Mouse (Mus musculus) spleen, adult 2 months (tissue): ENCODE results near the gene Col27a1. TPM values are rescaled to one million over a fixed set of nuclear protein-coding genes. Genes with fewer than 3 reads are reported as not detected.
A peak's percentile ranks its signal among the peaks of the same experiment; 100 is the strongest.

Experiments
- DNase-seq, 2 experiments: peaks; one replicate each; pipeline versions ENCODE4 v3.0.0 to v3.0.0-alpha.2; 2012 to 2021; ENCODE audit warnings: low spot score in 2 of 2, low read depth in 1 of 2
- H3K27ac ChIP-seq: fragments of 200-500 bp; 2 replicates; pipeline ENCODE4 v1.5.1; 2012; ENCODE audit warnings: low read length, inconsistent platforms; ENCODE audit not compliant: insufficient read depth
- H3K27me3 ChIP-seq: fragments of 200-500 bp; 2 replicates; pipeline ENCODE4 v1.6.1; 2012; ENCODE audit warnings: mild to moderate bottlenecking, moderate library complexity, low read length, inconsistent platforms; ENCODE audit not compliant: control insufficient read depth, insufficient read depth
- H3K36me3 ChIP-seq: fragments of 200-500 bp; 2 replicates; pipeline ENCODE4 v1.6.1; 2012; ENCODE audit warnings: mild to moderate bottlenecking, low read length, inconsistent platforms; ENCODE audit not compliant: control insufficient read depth, insufficient read depth
- H3K4me1 ChIP-seq: fragments of 200-500 bp; 2 replicates; pipeline ENCODE4 v1.6.1; 2011; ENCODE audit warnings: inconsistent platforms; ENCODE audit not compliant: control insufficient read depth, insufficient read depth, insufficient read length
- H3K4me3 ChIP-seq: fragments of 200-500 bp; 2 replicates; pipeline ENCODE4 v1.5.1; 2011; ENCODE audit warnings: mild to moderate bottlenecking, inconsistent platforms; ENCODE audit not compliant: insufficient read depth, insufficient read length; ENCODE audit errors: extremely low read depth
- CTCF ChIP-seq: fragments of 200-500 bp; IDR thresholded peaks from 2 replicates; pipeline ENCODE4 v1.5.1; 2011; ENCODE audit warnings: mild to moderate bottlenecking, inconsistent platforms; ENCODE audit not compliant: insufficient read depth, insufficient read length, insufficient replicate concordance; ENCODE audit errors: extremely low read depth
- POLR2A ChIP-seq: fragments of 200-500 bp; IDR thresholded peaks from 2 replicates; pipeline ENCODE4 v1.6.1; 2011; ENCODE audit warnings: low read depth, low read length, inconsistent platforms
- WGBS: fragments of 180-500 bp; shearing (Covaris S2); methylation state at CpG from one replicate; pipeline ENCODE4 v1.1.7; 2018; 5-methylcytosine and 5-hydroxymethylcytosine counted together
- polyA plus RNA-seq: library from polyadenylated mRNA; depleted of rRNA; stranded (reverse); fragments of >200 nt; gene quantifications from 2 replicates; pipeline ENCODE4 v1.2.3, GENCODE M21; 2012; rRNA removed

The Col27a1 gene
- polyA plus RNA-seq: 9.1 and 10.2 TPM in 2 replicates

DNA sequence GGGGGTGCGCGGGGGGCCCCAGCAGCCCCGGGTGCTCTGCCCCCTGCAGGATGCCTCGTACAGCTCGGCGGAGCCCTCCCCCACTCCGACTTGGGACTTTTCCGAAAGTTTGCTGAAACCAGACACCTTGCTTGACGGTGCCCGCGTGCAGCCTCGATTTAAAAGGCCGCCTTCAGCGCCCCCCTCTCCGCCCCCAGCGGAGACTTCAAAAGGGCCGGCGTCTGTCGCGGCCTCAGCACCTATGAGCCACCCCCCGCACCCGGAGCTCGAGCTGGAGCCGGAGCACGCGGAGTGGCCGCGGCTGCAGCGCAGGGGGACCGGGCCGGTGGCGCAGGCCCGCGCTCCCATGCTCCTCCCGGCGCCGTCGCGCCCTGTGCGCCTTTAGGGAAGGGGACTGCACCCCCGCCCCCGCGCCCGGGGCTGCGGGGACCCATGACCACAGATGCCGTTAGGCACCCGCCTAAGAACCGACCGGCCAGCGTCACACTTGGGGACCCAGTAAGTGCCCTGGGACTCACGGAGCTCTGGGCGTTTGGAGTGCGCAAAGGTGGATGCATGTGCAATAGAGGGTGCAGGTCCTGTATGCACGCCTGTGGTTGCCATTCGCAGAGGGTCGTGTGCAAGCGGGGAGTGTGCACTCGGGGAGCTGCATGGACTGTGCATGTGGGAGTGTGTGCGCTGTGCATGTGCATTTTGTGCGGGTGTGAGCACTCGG is at the start of gene Col27a1:
TSS of gene Col27a1 (plus strand) at position 98 of the 715 bp plus-strand sequence.
- Histone ChIP-seq H3K4me1 (peaks cover 7% of the 10 kb centered on the region), H3K36me3 (no peaks in the 10 kb centered on the region), H3K27ac (no peak within 1 kb of the TSS), H3K4me3 (peak within 1 kb of the TSS; percentile 27; the same call in 1 of the 2 replicates), H3K27me3 (peaks cover 10% of the 10 kb centered on the region)
- 1% methylated on average over 61 of the region's 61 CpGs for WGBS
- TF ChIP-seq CTCF: no peak
- TF ChIP-seq POLR2A: no peak
- no peak for DNase-seq

GRCm38 (mm10) chr4:63165636-63166035 is 48.2 kb upstream of the Col27a1 start:
- Histone ChIP-seq H3K4me1 (no peaks in the 10 kb centered on the region), H3K27ac (no peak overlapping the region), H3K27me3 (no peaks in the 10 kb centered on the region), H3K36me3 (no peaks in the 10 kb centered on the region), H3K4me3 (no peak overlapping the region)
- TF ChIP-seq CTCF (no peak), POLR2A (no peak)
- no peak for DNase-seq
- WGBS: 86% methylated on average over 4 of the region's 4 CpGs

GRCm38 (mm10) chr4:63166323-63166722 is 47.5 kb upstream of the Col27a1 start:
- WGBS: 72% methylated on average over 5 of the region's 5 CpGs
- no peak for TF ChIP-seq CTCF
- TF ChIP-seq POLR2A: no peak
- no peak for DNase-seq
- Histone ChIP-seq H3K27ac (no peak overlapping the region), H3K36me3 (no peaks in the 10 kb centered on the region), H3K4me3 (no peak overlapping the region), H3K4me1 (no peaks in the 10 kb centered on the region), H3K27me3 (no peaks in the 10 kb centered on the region)

GRCm38 (mm10) chr4:63170061-63170460 is 43.7 kb upstream of the Col27a1 start:
- H3K27me3 ChIP-seq: no peaks in the 10 kb centered on the region
- H3K4me3 ChIP-seq: no peak overlapping the region

DNA sequence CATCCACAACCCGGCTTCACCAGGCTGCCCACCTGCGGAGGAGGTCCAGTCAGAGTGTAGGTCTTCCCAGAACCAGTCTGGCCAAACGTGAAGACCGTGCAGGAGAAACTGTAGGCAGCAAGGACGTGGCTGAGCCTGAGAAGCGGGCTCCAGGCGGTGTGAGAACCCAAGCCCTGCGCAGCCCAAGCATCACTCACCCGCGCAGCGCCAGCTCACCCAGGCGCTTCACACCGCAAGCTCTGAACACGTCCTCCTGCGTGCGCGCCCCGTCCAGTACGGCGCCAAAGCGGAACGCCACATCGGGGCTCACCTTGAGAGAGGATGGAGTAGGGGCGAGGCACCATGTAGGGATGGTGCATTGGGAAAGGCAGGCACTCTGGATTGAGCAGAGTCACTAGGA is 42.7 kb upstream of the Col27a1 start:
- no peak for DNase-seq
- H3K36me3 ChIP-seq: no peaks in the 10 kb centered on the region
- no peak overlapping the region for H3K27ac ChIP-seq
- H3K27me3 ChIP-seq: no peaks in the 10 kb centered on the region
- TF ChIP-seq CTCF: no peak
- TF ChIP-seq POLR2A: no peak
- WGBS: 49% methylated on average over 24 of the region's 24 CpGs
- no peak overlapping the region for H3K4me3 ChIP-seq
- no peaks in the 10 kb centered on the region for H3K4me1 ChIP-seq

More at GRCm38 (mm10) chr4:63170061-63170460, 43.7 kb upstream of the Col27a1 start:
- TF ChIP-seq CTCF (no peak), POLR2A (no peak)
- Histone ChIP-seq H3K4me1 (no peaks in the 10 kb centered on the region), H3K36me3 (no peaks in the 10 kb centered on the region), H3K27ac (no peak overlapping the region)
- DNase-seq: no peak
- WGBS: 86% methylated on average over 4 of the region's 4 CpGs

GRCm38 (mm10) chr4:63171969-63172685 is 41.7 kb upstream of the Col27a1 start, which contains the start of gene Kif12:
TSS of gene Kif12 (minus strand) at chr4:63172131.
- WGBS: 71% methylated on average over 4 of the region's 4 CpGs
- no peak within 1 kb of the TSS for H3K4me3 ChIP-seq
- TF ChIP-seq POLR2A: no peak
- TF ChIP-seq CTCF: no peak
- H3K36me3 ChIP-seq: no peaks in the 10 kb centered on the region
- no peak for DNase-seq
- no peak within 1 kb of the TSS for H3K27ac ChIP-seq
- no peaks in the 10 kb centered on the region for H3K27me3 ChIP-seq
- no peaks in the 10 kb centered on the region for H3K4me1 ChIP-seq
